Mouse (Mus musculus) erythroblast, embryonic 14.5 days (primary cell): ENCODE measurements at regions not wholly inside any gene's neighbourhood (a gene's known extent, or its start where the extent isn't known, plus 50 kb on each side); places are given as distances from the start of the nearest gene placed in this dataset.

ENCODE experiments used
- GATA1 ChIP-seq: IDR thresholded peaks from 2 replicates; pipeline ENCODE4 v1.6.1; 2012; ENCODE audit warnings: low read length, inconsistent platforms, mixed read lengths
- TAL1 ChIP-seq: IDR thresholded peaks from 3 replicates; pipeline ENCODE4 v1.6.1; 2012; ENCODE audit warnings: low read length, inconsistent platforms, mixed read lengths

DNA sequence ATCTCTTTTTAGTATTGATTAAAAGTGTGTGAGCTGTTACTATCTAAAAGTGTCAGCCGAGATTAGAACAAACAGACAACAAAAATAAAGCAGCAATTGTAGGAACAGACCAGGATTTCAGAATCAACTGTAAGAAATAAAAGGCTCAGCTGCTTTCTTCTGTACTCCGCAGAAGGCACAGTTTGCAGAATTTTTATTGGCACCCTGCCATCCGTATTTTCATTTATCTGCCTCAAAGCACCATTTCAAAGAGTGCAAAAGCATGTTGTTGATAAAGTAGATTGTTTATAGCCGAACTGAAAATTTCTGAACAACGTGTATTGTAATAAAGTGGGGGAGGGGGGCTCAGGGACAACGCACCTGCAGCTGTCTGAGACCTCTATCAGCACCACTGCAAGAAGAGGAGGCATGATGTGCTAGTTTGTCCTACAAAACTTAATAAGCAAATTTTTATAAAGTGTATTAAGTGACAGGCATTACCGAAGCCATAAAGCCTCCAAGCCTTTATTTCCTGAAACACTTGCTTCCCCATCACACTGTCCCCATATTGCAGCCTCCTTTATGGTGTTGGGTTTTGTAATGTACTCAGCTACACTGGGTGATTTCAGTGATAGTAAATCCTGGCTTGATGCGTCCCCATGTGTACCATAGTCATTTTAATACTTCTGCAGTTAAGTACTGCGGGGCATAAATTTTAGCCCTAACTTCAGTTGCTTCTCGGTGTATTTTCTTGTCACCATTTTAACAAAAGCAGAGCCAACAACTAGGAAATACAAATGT lies 457.8 kb downstream of the Hsfy2 start:
- TF ChIP-seq TAL1 (no peak), GATA1 (no peak)
